Mouse (Mus musculus) hindbrain, embryonic 13.5 days (tissue): Measurements from ENCODE around the gene Olfr1045. TPM values are rescaled to one million over a fixed set of nuclear protein-coding genes. Genes with fewer than 3 reads are reported as not detected.

Experiments
- polyA plus RNA-seq: library from polyadenylated mRNA; unstranded; fragments of >200 nt; fragmentation: Nextera tagmentation; extraction: Ambion mirVana; gene quantifications from 2 replicates; pipeline ENCODE4 v1.2.1, GENCODE M21; 2015

Olfr1045 gene
- polyA plus RNA-seq, 1 experiment from 2014 or later, result not detected

Other genes with a start within 250 kb of the Olfr1045 start
- not detected in 2 replicates for gene Olfr1029, start 229.1 kb downstream of the Olfr1045 start, polyA plus RNA-seq
- gene Olfr1030, start 223.7 kb downstream of the Olfr1045 start, polyA plus RNA-seq, result not detected in 2 replicates
- gene Olfr1031, start 212.7 kb downstream of the Olfr1045 start, polyA plus RNA-seq, result not detected in 2 replicates
- not detected in 2 replicates for gene Olfr1032, start 197.5 kb downstream of the Olfr1045 start, polyA plus RNA-seq
- not detected in 2 replicates for gene Olfr1033, start 182.4 kb downstream of the Olfr1045 start, polyA plus RNA-seq
- not detected in 2 replicates for gene Olfr1034, start 157.1 kb downstream of the Olfr1045 start, polyA plus RNA-seq
- not detected in 2 replicates for gene Olfr1036, start 129.0 kb downstream of the Olfr1045 start, polyA plus RNA-seq
- not detected in 2 replicates for gene Olfr1037, start 115.6 kb downstream of the Olfr1045 start, polyA plus RNA-seq
- not detected in 2 replicates for gene Olfr1039, start 67.1 kb downstream of the Olfr1045 start, polyA plus RNA-seq
- not detected in 2 replicates for gene Olfr1040, start 56.3 kb downstream of the Olfr1045 start, polyA plus RNA-seq
- gene Olfr1042, start 41.2 kb downstream of the Olfr1045 start, polyA plus RNA-seq, result not detected in 2 replicates
- not detected in 2 replicates for gene Olfr1043, start 35.5 kb downstream of the Olfr1045 start, polyA plus RNA-seq
- not detected in 2 replicates for gene Olfr1044, start 25.2 kb downstream of the Olfr1045 start, polyA plus RNA-seq
- gene Olfr52, start 17.3 kb downstream of the Olfr1045 start, polyA plus RNA-seq, result not detected in 2 replicates
- not detected in 2 replicates for gene Olfr1046, start 16.3 kb upstream of the Olfr1045 start, polyA plus RNA-seq
- not detected in 2 replicates for gene Olfr1047, start 28.4 kb upstream of the Olfr1045 start, polyA plus RNA-seq
- not detected in 2 replicates for gene Olfr1048, start 37.3 kb upstream of the Olfr1045 start, polyA plus RNA-seq
- gene Olfr1049, start 55.3 kb upstream of the Olfr1045 start, polyA plus RNA-seq, result not detected in 2 replicates
- gene Olfr1051, start 76.1 kb upstream of the Olfr1045 start, polyA plus RNA-seq, result not detected in 2 replicates
- not detected in 2 replicates for gene Olfr1052, start 89.4 kb upstream of the Olfr1045 start, polyA plus RNA-seq
- gene Olfr1053, start 112.3 kb upstream of the Olfr1045 start, polyA plus RNA-seq, result not detected in 2 replicates
- not detected in 2 replicates for gene Olfr1054, start 132.4 kb upstream of the Olfr1045 start, polyA plus RNA-seq
- gene Olfr1055, start 147.3 kb upstream of the Olfr1045 start, polyA plus RNA-seq, result not detected in 2 replicates
- gene Olfr1056, start 159.5 kb upstream of the Olfr1045 start, polyA plus RNA-seq, result not detected in 2 replicates
- gene Olfr1057, start 175.4 kb upstream of the Olfr1045 start, polyA plus RNA-seq, result not detected in 2 replicates
- not detected in 2 replicates for gene Olfr1058, start 185.6 kb upstream of the Olfr1045 start, polyA plus RNA-seq
- not detected in 2 replicates for gene Olfr1061, start 211.0 kb upstream of the Olfr1045 start, polyA plus RNA-seq
- not detected in 2 replicates for gene Olfr1062, start 223.7 kb upstream of the Olfr1045 start, polyA plus RNA-seq
- not detected in 2 replicates for gene Olfr1065, start 247.6 kb upstream of the Olfr1045 start, polyA plus RNA-seq